Mouse (Mus musculus): ENCODE data around the gene Pirb.
A peak's percentile ranks its signal among the peaks of the same experiment; 100 is the strongest.
"Not testable (repeated sequence)": the region's sequence is repeated elsewhere in the genome, so short reads cannot be mapped to it uniquely, and the experiment has no call there.

Gene Pirb

GRCm38 (mm10) chr7:3720268-3720667 lies at the start of gene Pirb:
Gene Pirb (minus strand): TSS chr7:3720391.
- not testable (repeated sequence) for DNase-seq (ENCODE audit: low spot score)

- not testable (repeated sequence) for DNase-seq (ENCODE audit: low spot score)
Measured at GRCm38 (mm10) chr7:3732675-3733074, 12.5 kb upstream of the Pirb start.

- not testable (repeated sequence) for DNase-seq (ENCODE audit: low spot score)
Measured at GRCm38 (mm10) chr7:3725459-3725858, 5.3 kb upstream of the Pirb start.

- no peak for DNase-seq (ENCODE audit: low spot score)
Measured at GRCm38 (mm10) chr7:3715249-3715648, 4.9 kb downstream of the Pirb start.

- DNase-seq (ENCODE audit: low spot score) = no peak
Measured at GRCm38 (mm10) chr7:3712264-3712942, 7.8 kb downstream of the Pirb start.

- no peak for DNase-seq (ENCODE audit: low spot score)
Measured at GRCm38 (mm10) chr7:3709000-3709399, 11.2 kb downstream of the Pirb start.

GRCm38 (mm10) chr7:3708447-3708980 lies 11.7 kb downstream of the Pirb start:
- not testable (repeated sequence) for DNase-seq (ENCODE audit: low spot score)

- no peak for DNase-seq (ENCODE audit: low spot score)
Measured at GRCm38 (mm10) chr7:3707568-3708413, 12.4 kb downstream of the Pirb start.

GRCm38 (mm10) chr7:3707027-3707426 lies 13.2 kb downstream of the Pirb start:
- DNase-seq (ENCODE audit: low spot score) = no peak

GRCm38 (mm10) chr7:3706343-3706934 lies 13.8 kb downstream of the Pirb start:
- no peak for DNase-seq (ENCODE audit: low spot score)

- no peak for DNase-seq (ENCODE audit: low spot score)
Measured at GRCm38 (mm10) chr7:3705911-3706310, 14.3 kb downstream of the Pirb start.

- DNase-seq (ENCODE audit: low spot score) = not testable (repeated sequence)
Measured at GRCm38 (mm10) chr7:3705461-3705860, 14.7 kb downstream of the Pirb start.

GRCm38 (mm10) chr7:3704475-3704874 lies 15.7 kb downstream of the Pirb start:
- DNase-seq (ENCODE audit: low spot score) = no peak

GRCm38 (mm10) chr7:3703879-3704441 lies 16.2 kb downstream of the Pirb start, which contains the start of gene Rps9:
Gene Rps9 (plus strand): TSS chr7:3703993.
- peak; percentile 96 for DNase-seq (ENCODE audit: low spot score)

GRCm38 (mm10) chr7:3703148-3703878 lies 16.9 kb downstream of the Pirb start:
- DNase-seq (ENCODE audit: low spot score) = no peak

- no peak for DNase-seq (ENCODE audit: low spot score)
Measured at GRCm38 (mm10) chr7:3698471-3698870, 21.7 kb downstream of the Pirb start.

- DNase-seq (ENCODE audit: low spot score) = not testable (repeated sequence)
Measured at GRCm38 (mm10) chr7:3694949-3695305, 25.3 kb downstream of the Pirb start.

- DNase-seq (ENCODE audit: low spot score) = peak; percentile 83
Measured at GRCm38 (mm10) chr7:3694076-3694948, 25.9 kb downstream of the Pirb start.

GRCm38 (mm10) chr7:3693809-3694075 lies 26.4 kb downstream of the Pirb start:
- DNase-seq (ENCODE audit: low spot score) = peak; percentile 86

- DNase-seq (ENCODE audit: low spot score) = peak; percentile 99
Measured at GRCm38 (mm10) chr7:3692987-3693808, 27.0 kb downstream of the Pirb start, which contains the start of gene Mboat7. Gene Mboat7 (minus strand): TSS chr7:3693523.
